Mouse (Mus musculus): ENCODE measurements at regions not wholly inside any gene's neighbourhood (a gene's known extent, or its start where the extent isn't known, plus 50 kb on each side); places are given as distances from the start of the nearest gene placed in this dataset.

- in situ Hi-C loops (cut with MboI; ENCODE audit: low sequenced_read_pairs in 2 of 2, unreplicated experiment in 2 of 2) = no loop called here
- Histone ChIP-seq H3K4me3 (ENCODE audit: insufficient read depth in 1 of 2, low read depth in 1 of 2, low read length in 2 of 2, poor library complexity in 1 of 2, severe bottlenecking in 1 of 2) (no peak overlapping the region), H3K4me1 (ENCODE audit: control insufficient read depth in 2 of 2, insufficient read depth in 2 of 2, low read length in 2 of 2, poor library complexity in 1 of 2) (no peaks in the 10 kb centered on the region), H3K36me3 (ENCODE audit: control insufficient read depth, insufficient read depth, low read length, poor library complexity, severe bottlenecking) (no peaks in the 10 kb centered on the region), H3K9ac (ENCODE audit: insufficient read depth, low read depth, low read length, poor library complexity, severe bottlenecking) (no peak overlapping the region), H3K27ac (ENCODE audit: insufficient read depth, low read depth, low read length, poor library complexity, severe bottlenecking) (no peak overlapping the region), H3K9me3 (ENCODE audit: control insufficient read depth, insufficient read depth, low read depth, low read length) (no peaks in the 10 kb centered on the region)
- TF ChIP-seq HCFC1 (IDR thresholded peaks at IDR 0.05; ENCODE audit: borderline replicate concordance, insufficient read depth, low read length) = no peak
- TF ChIP-seq CHD2 (IDR thresholded peaks at IDR 0.05; ENCODE audit: low read depth, low read length) = no peak
- no peak for TF ChIP-seq ZC3H11A (IDR thresholded peaks at IDR 0.05; ENCODE audit: borderline replicate concordance, low read depth, low read length)
- TF ChIP-seq MAFK (IDR thresholded peaks at IDR 0.05; ENCODE audit: insufficient read depth, low read depth, low read length) = no peak
- no peak for TF ChIP-seq ZNF384 (IDR thresholded peaks at IDR 0.05; ENCODE audit: low read depth, low read length)
- DNase-seq (ENCODE audit: low read depth, low spot score) = no peak
Observed at GRCm38 (mm10) chr10:71667160-71667571, 319.6 kb downstream of the Ipmk start.

DNA sequence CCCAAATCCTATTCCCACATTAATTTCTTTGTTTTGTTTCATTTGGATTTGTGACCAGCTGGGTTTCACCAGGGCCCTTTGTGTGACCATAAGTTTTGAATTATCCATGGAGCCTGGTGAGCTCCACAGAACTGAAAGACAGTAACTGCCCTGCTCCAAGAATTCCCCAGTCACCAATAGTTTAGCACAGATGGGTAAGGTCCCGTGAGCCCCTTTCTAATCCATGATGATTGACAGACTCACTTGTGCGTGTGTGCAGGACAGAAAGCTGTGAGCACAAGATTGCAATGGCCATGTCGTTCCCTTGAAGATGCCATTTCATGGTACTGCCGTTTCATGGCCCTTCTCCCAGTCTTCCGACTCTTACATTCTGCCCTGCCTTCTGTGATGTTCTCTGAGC is 331.7 kb downstream of the Ipmk start:
- Histone ChIP-seq H3K27ac (ENCODE audit: insufficient read depth, low read depth, low read length, poor library complexity, severe bottlenecking) (no peak overlapping the region), H3K4me3 (ENCODE audit: insufficient read depth in 1 of 2, low read depth in 1 of 2, low read length in 2 of 2, poor library complexity in 1 of 2, severe bottlenecking in 1 of 2) (no peak overlapping the region), H3K9me3 (ENCODE audit: control insufficient read depth, insufficient read depth, low read depth, low read length) (no peaks in the 10 kb centered on the region), H3K36me3 (ENCODE audit: control insufficient read depth, insufficient read depth, low read length, poor library complexity, severe bottlenecking) (no peaks in the 10 kb centered on the region), H3K4me1 (ENCODE audit: control insufficient read depth in 2 of 2, insufficient read depth in 2 of 2, low read length in 2 of 2, poor library complexity in 1 of 2) (no peaks in the 10 kb centered on the region), H3K9ac (ENCODE audit: insufficient read depth, low read depth, low read length, poor library complexity, severe bottlenecking) (no peak overlapping the region)
- TF ChIP-seq CHD2 (IDR thresholded peaks at IDR 0.05; ENCODE audit: low read depth, low read length) (no peak), ZC3H11A (IDR thresholded peaks at IDR 0.05; ENCODE audit: borderline replicate concordance, low read depth, low read length) (no peak), ZNF384 (IDR thresholded peaks at IDR 0.05; ENCODE audit: low read depth, low read length) (no peak), HCFC1 (IDR thresholded peaks at IDR 0.05; ENCODE audit: borderline replicate concordance, insufficient read depth, low read length) (no peak), MAFK (IDR thresholded peaks at IDR 0.05; ENCODE audit: insufficient read depth, low read depth, low read length) (no peak)
- no peak for DNase-seq (ENCODE audit: low read depth, low spot score)
- in situ Hi-C loops (cut with MboI; ENCODE audit: low sequenced_read_pairs in 2 of 2, unreplicated experiment in 2 of 2) = no loop called here

- H3K9me3 ChIP-seq (ENCODE audit: control insufficient read depth, insufficient read depth, low read depth, low read length) = no peaks in the 10 kb centered on the region
- no peak overlapping the region for H3K9ac ChIP-seq (ENCODE audit: insufficient read depth, low read depth, low read length, poor library complexity, severe bottlenecking)
- H3K4me3 ChIP-seq (ENCODE audit: insufficient read depth in 1 of 2, low read depth in 1 of 2, low read length in 2 of 2, poor library complexity in 1 of 2, severe bottlenecking in 1 of 2) = no peak overlapping the region
- TF ChIP-seq ZNF384 (IDR thresholded peaks at IDR 0.05; ENCODE audit: low read depth, low read length) (no peak), MAFK (IDR thresholded peaks at IDR 0.05; ENCODE audit: insufficient read depth, low read depth, low read length) (no peak), HCFC1 (IDR thresholded peaks at IDR 0.05; ENCODE audit: borderline replicate concordance, insufficient read depth, low read length) (no peak), ZC3H11A (IDR thresholded peaks at IDR 0.05; ENCODE audit: borderline replicate concordance, low read depth, low read length) (no peak), CHD2 (IDR thresholded peaks at IDR 0.05; ENCODE audit: low read depth, low read length) (no peak)
- H3K36me3 ChIP-seq (ENCODE audit: control insufficient read depth, insufficient read depth, low read length, poor library complexity, severe bottlenecking) = no peaks in the 10 kb centered on the region
- DNase-seq (ENCODE audit: low read depth, low spot score) = no peak
- in situ Hi-C loops (cut with MboI; ENCODE audit: low sequenced_read_pairs in 2 of 2, unreplicated experiment in 2 of 2) = no loop called here
- H3K27ac ChIP-seq (ENCODE audit: insufficient read depth, low read depth, low read length, poor library complexity, severe bottlenecking) = no peak overlapping the region
- no peaks in the 10 kb centered on the region for H3K4me1 ChIP-seq (ENCODE audit: control insufficient read depth in 2 of 2, insufficient read depth in 2 of 2, low read length in 2 of 2, poor library complexity in 1 of 2)
Observed at GRCm38 (mm10) chr10:71713456-71713855, 365.9 kb downstream of the Ipmk start.

- DNase-seq (ENCODE audit: low read depth, low spot score) = no peak
- Histone ChIP-seq H3K27ac (ENCODE audit: insufficient read depth, low read depth, low read length, poor library complexity, severe bottlenecking) (no peak overlapping the region), H3K9me3 (ENCODE audit: control insufficient read depth, insufficient read depth, low read depth, low read length) (no peaks in the 10 kb centered on the region), H3K9ac (ENCODE audit: insufficient read depth, low read depth, low read length, poor library complexity, severe bottlenecking) (no peak overlapping the region), H3K4me1 (ENCODE audit: control insufficient read depth in 2 of 2, insufficient read depth in 2 of 2, low read length in 2 of 2, poor library complexity in 1 of 2) (no peaks in the 10 kb centered on the region), H3K4me3 (ENCODE audit: insufficient read depth in 1 of 2, low read depth in 1 of 2, low read length in 2 of 2, poor library complexity in 1 of 2, severe bottlenecking in 1 of 2) (no peak overlapping the region), H3K36me3 (ENCODE audit: control insufficient read depth, insufficient read depth, low read length, poor library complexity, severe bottlenecking) (no peaks in the 10 kb centered on the region)
- in situ Hi-C loops (cut with MboI; ENCODE audit: low sequenced_read_pairs in 2 of 2, unreplicated experiment in 2 of 2) = no loop called here
- TF ChIP-seq ZC3H11A (IDR thresholded peaks at IDR 0.05; ENCODE audit: borderline replicate concordance, low read depth, low read length) (no peak), ZNF384 (IDR thresholded peaks at IDR 0.05; ENCODE audit: low read depth, low read length) (no peak)
Observed at GRCm38 (mm10) chr10:71727746-71728145, 380.2 kb downstream of the Ipmk start.

DNA sequence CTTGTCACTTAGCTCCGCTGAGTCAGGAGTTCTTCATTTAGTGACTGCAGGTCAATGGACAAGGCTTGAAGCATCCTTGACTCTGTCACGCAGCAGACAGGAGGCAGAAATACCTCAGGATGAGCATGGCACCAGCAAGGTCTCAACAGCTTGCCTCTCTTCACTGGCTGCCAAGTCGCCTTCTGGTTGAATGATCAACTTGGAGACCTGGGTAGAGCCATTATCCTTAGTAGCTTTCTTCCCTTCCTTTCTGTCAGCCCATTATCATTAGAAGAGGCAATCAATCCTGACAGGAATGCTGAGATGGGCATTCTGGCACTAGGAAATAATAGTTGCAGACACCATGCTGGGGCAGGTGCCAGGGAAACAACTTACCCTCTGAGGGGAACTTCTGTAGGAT is 386.3 kb downstream of the Ipmk start:
- Histone ChIP-seq H3K4me1 (ENCODE audit: control insufficient read depth in 2 of 2, insufficient read depth in 2 of 2, low read length in 2 of 2, poor library complexity in 1 of 2) (peaks cover 5 to 6% of the 10 kb centered on the region in 2 experiments; a peak in 3 of 4 replicates), H3K9ac (ENCODE audit: insufficient read depth, low read depth, low read length, poor library complexity, severe bottlenecking) (no peak overlapping the region), H3K27ac (ENCODE audit: insufficient read depth, low read depth, low read length, poor library complexity, severe bottlenecking) (no peak overlapping the region), H3K36me3 (ENCODE audit: control insufficient read depth, insufficient read depth, low read length, poor library complexity, severe bottlenecking) (no peaks in the 10 kb centered on the region), H3K9me3 (ENCODE audit: control insufficient read depth, insufficient read depth, low read depth, low read length) (no peaks in the 10 kb centered on the region), H3K4me3 (ENCODE audit: insufficient read depth in 1 of 2, low read depth in 1 of 2, low read length in 2 of 2, poor library complexity in 1 of 2, severe bottlenecking in 1 of 2) (no peak overlapping the region)
- DNase-seq (ENCODE audit: low read depth, low spot score) = no peak
- TF ChIP-seq ZC3H11A (IDR thresholded peaks at IDR 0.05; ENCODE audit: borderline replicate concordance, low read depth, low read length) (no peak), HCFC1 (IDR thresholded peaks at IDR 0.05; ENCODE audit: borderline replicate concordance, insufficient read depth, low read length) (no peak), ZNF384 (IDR thresholded peaks at IDR 0.05; ENCODE audit: low read depth, low read length) (no peak), MAFK (IDR thresholded peaks at IDR 0.05; ENCODE audit: insufficient read depth, low read depth, low read length) (no peak)
- in situ Hi-C loops (cut with MboI; ENCODE audit: low sequenced_read_pairs in 2 of 2, unreplicated experiment in 2 of 2) = no loop called here
